Mouse (Mus musculus) cerebellum, adult 2 months (tissue): Measurements from ENCODE around the gene Maats1. TPM values are rescaled to one million over a fixed set of nuclear protein-coding genes. Genes with fewer than 3 reads are reported as not detected.

Experiments
- DNase-seq, 2 experiments: peaks; one replicate each; pipeline ENCODE4 v3.0.0; 2021
- H3K27ac ChIP-seq: fragments of 200-500 bp; 2 replicates; pipeline ENCODE4 v1.5.1; 2012; ENCODE audit warnings: low read length, control low read depth, inconsistent platforms; ENCODE audit not compliant: insufficient read depth
- H3K27me3 ChIP-seq: fragments of 200-500 bp; 2 replicates; pipeline ENCODE4 v1.6.1; 2012; ENCODE audit warnings: inconsistent platforms, mild to moderate bottlenecking, low read length, moderate library complexity; ENCODE audit not compliant: control insufficient read depth, insufficient read depth
- H3K4me1 ChIP-seq: fragments of 200-500 bp; 2 replicates; pipeline ENCODE4 v1.6.1; 2011; ENCODE audit warnings: low read length; ENCODE audit not compliant: control insufficient read depth, insufficient read depth
- H3K4me3 ChIP-seq: fragments of 200-500 bp; replicated peaks from 2 replicates; pipeline ENCODE3; 2011; ENCODE audit warnings: mild to moderate bottlenecking, low read depth, low read length, control low read depth; ENCODE audit not compliant: insufficient read depth
- CTCF ChIP-seq: fragments of 200-500 bp; IDR thresholded peaks from 2 replicates; pipeline ENCODE4 v1.5.1; 2011; ENCODE audit warnings: low read depth, mild to moderate bottlenecking, control low read depth, low read length, moderate library complexity, borderline replicate concordance; ENCODE audit not compliant: insufficient read depth
- POLR2A ChIP-seq: fragments of 200-500 bp; IDR thresholded peaks from 2 replicates; pipeline ENCODE4 v1.6.1; 2011; ENCODE audit warnings: low read length, control low read depth, borderline replicate concordance; ENCODE audit not compliant: insufficient read depth
- WGBS: fragments of 180-500 bp; shearing (Covaris S2); methylation state at CpG from one replicate; pipeline ENCODE4 v1.1.7; 2018; 5-methylcytosine and 5-hydroxymethylcytosine counted together
- polyA plus RNA-seq: library from polyadenylated mRNA; depleted of rRNA; stranded (reverse); fragments of >200 nt; gene quantifications from 2 replicates; pipeline ENCODE4 v1.2.3, GENCODE M21; 2012

Gene Maats1
- polyA plus RNA-seq, 1 experiment = 0.39 TPM

- TF ChIP-seq POLR2A (no peak), CTCF (no peak)
- H3K4me3 ChIP-seq = no peak overlapping the region
- no peaks in the 10 kb centered on the region for H3K4me1 ChIP-seq
- no peak for DNase-seq
- no peak overlapping the region for H3K27ac ChIP-seq
- WGBS = 41% methylated on average over 7 of the region's 7 CpGs
- H3K27me3 ChIP-seq = no peaks in the 10 kb centered on the region
These were observed 34.3 kb downstream of the Maats1 start for GRCm38 (mm10) chr16:38307651-38308050.

- H3K27me3 ChIP-seq = no peaks in the 10 kb centered on the region
- H3K4me1 ChIP-seq = no peaks in the 10 kb centered on the region
- DNase-seq = no peak
- no peak overlapping the region for H3K27ac ChIP-seq
- no peak overlapping the region for H3K4me3 ChIP-seq
- WGBS = 62% methylated on average over 5 of the region's 5 CpGs
- TF ChIP-seq CTCF (no peak), POLR2A (no peak)
These were observed 34.7 kb downstream of the Maats1 start for GRCm38 (mm10) chr16:38307221-38307605.

- 41% methylated on average over 18 of the region's 18 CpGs for WGBS
- Histone ChIP-seq H3K27ac (no peak overlapping the region), H3K27me3 (no peaks in the 10 kb centered on the region), H3K4me3 (no peak overlapping the region), H3K4me1 (no peaks in the 10 kb centered on the region)
- DNase-seq = peak in 1 of 2 experiments; percentile 9
- TF ChIP-seq CTCF (peak; percentile 45; the same call in 1 of the 2 replicates), POLR2A (no peak)
These were observed 35.2 kb downstream of the Maats1 start for GRCm38 (mm10) chr16:38306571-38307220.

- DNase-seq = peak; percentile 13 to 24
- no peak for TF ChIP-seq CTCF
- no peak for TF ChIP-seq POLR2A
- Histone ChIP-seq H3K27me3 (no peaks in the 10 kb centered on the region), H3K4me1 (no peaks in the 10 kb centered on the region), H3K27ac (no peak overlapping the region), H3K4me3 (no peak overlapping the region)
- 71% methylated on average over 17 of the region's 17 CpGs for WGBS
These were observed 37.3 kb downstream of the Maats1 start for GRCm38 (mm10) chr16:38304460-38305194.

GRCm38 (mm10) chr16:38302367-38302766 lies 39.6 kb downstream of the Maats1 start:
- no peaks in the 10 kb centered on the region for H3K27me3 ChIP-seq
- TF ChIP-seq POLR2A (no peak), CTCF (no peak)
- no peak for DNase-seq
- no peak overlapping the region for H3K4me3 ChIP-seq
- WGBS = 93% methylated on average over 13 of the region's 13 CpGs
- H3K27ac ChIP-seq = no peak overlapping the region
- no peaks in the 10 kb centered on the region for H3K4me1 ChIP-seq

- 72% methylated on average over 6 of the region's 6 CpGs for WGBS
- Histone ChIP-seq H3K27ac (no peak overlapping the region), H3K4me3 (no peak overlapping the region), H3K4me1 (no peaks in the 10 kb centered on the region), H3K27me3 (no peaks in the 10 kb centered on the region; the same call in 1 of the 2 replicates)
- no peak for DNase-seq
- TF ChIP-seq CTCF (no peak), POLR2A (no peak)
These were observed 43.5 kb downstream of the Maats1 start for GRCm38 (mm10) chr16:38298410-38298809.

- H3K27ac ChIP-seq = no peak overlapping the region
- DNase-seq = no peak
- H3K27me3 ChIP-seq = no peaks in the 10 kb centered on the region; the same call in 1 of the 2 replicates
- no peaks in the 10 kb centered on the region for H3K4me1 ChIP-seq
- TF ChIP-seq POLR2A (no peak), CTCF (no peak)
- 35% methylated on average over 5 of the region's 5 CpGs for WGBS
- H3K4me3 ChIP-seq = no peak overlapping the region
These were observed 46.5 kb downstream of the Maats1 start for GRCm38 (mm10) chr16:38295349-38295930.
